Mouse (Mus musculus) forebrain, embryonic 16.5 days (tissue): ENCODE measurements at regions not wholly inside any gene's neighbourhood (a gene's known extent, or its start where the extent isn't known, plus 50 kb on each side); places are given as distances from the start of the nearest gene placed in this dataset.

ENCODE experiments used
- ATAC-seq: fragments of 200-750 bp; cut with Nextera tagmentation; 2 replicates; pipeline ENCODE4 v1.8.0; 2017; ENCODE audit warnings: mild to moderate bottlenecking, moderate library complexity
- H3K27ac ChIP-seq: fragments of 300-500 bp; sonication (generic); 2 replicates; pipeline ENCODE4 v1.5.1; 2014; ENCODE audit warnings: low read length, control low read depth
- H3K27me3 ChIP-seq: fragments of 300-500 bp; sonication (generic); replicated peaks from 2 replicates; pipeline ENCODE4 v1.6.1; 2014; ENCODE audit warnings: low read length; ENCODE audit not compliant: control insufficient read depth, insufficient read depth
- H3K36me3 ChIP-seq: fragments of 300-500 bp; sonication (generic); 2 replicates; pipeline ENCODE4 v1.6.1; 2014; ENCODE audit not compliant: control insufficient read depth, insufficient read depth
- H3K4me1 ChIP-seq: fragments of 300-500 bp; sonication (generic); replicated peaks from 2 replicates; pipeline ENCODE4 v1.6.1; 2014; ENCODE audit warnings: low read length; ENCODE audit not compliant: control insufficient read depth, insufficient read depth
- H3K4me2 ChIP-seq: fragments of 300-500 bp; sonication (generic); 2 replicates; pipeline ENCODE4 v1.6.1; 2014; ENCODE audit warnings: mild to moderate bottlenecking, low read length, control low read depth
- H3K4me3 ChIP-seq: fragments of 300-500 bp; sonication (generic); replicated peaks from 2 replicates; pipeline ENCODE4 v1.5.1; 2014; ENCODE audit warnings: mild to moderate bottlenecking, low read length, control low read depth
- H3K9ac ChIP-seq: fragments of 300-500 bp; sonication (generic); replicated peaks from 2 replicates; pipeline ENCODE4 v1.6.1; 2014; ENCODE audit warnings: low read depth, low read length, control low read depth
- H3K9me3 ChIP-seq: fragments of 300-500 bp; sonication (generic); 2 replicates; pipeline ENCODE4 v1.6.1; 2016; ENCODE audit warnings: low read length; ENCODE audit not compliant: control insufficient read depth
- WGBS: fragments of 180-500 bp; shearing (Covaris S2); extraction: QIAGEN DNeasy Blood & Tissue Kit; methylation state at CpG from one replicate; pipeline ENCODE4 v1.1.7; 2014; 5-methylcytosine and 5-hydroxymethylcytosine counted together

- ATAC-seq: peak; percentile 85
- no peaks in the 10 kb centered on the region for H3K36me3 ChIP-seq
- H3K9ac ChIP-seq: no peak overlapping the region
- WGBS: 56% methylated on average over 4 of the region's 4 CpGs
- no peak overlapping the region for H3K4me3 ChIP-seq
- H3K27ac ChIP-seq: peak overlapping the region; percentile 41
- peaks cover 3% of the 10 kb centered on the region for H3K4me1 ChIP-seq
- H3K27me3 ChIP-seq: no peaks in the 10 kb centered on the region
- H3K9me3 ChIP-seq: no peaks in the 10 kb centered on the region
- no peak overlapping the region for H3K4me2 ChIP-seq
Observed at GRCm38 (mm10) chr1:107899261-107899660, 309.5 kb downstream of the Serpinb8 start.

- 55% methylated on average over 2 of the region's 2 CpGs for WGBS
Observed at GRCm38 (mm10) chr1:107900449-107900848, 310.6 kb downstream of the Serpinb8 start.

DNA sequence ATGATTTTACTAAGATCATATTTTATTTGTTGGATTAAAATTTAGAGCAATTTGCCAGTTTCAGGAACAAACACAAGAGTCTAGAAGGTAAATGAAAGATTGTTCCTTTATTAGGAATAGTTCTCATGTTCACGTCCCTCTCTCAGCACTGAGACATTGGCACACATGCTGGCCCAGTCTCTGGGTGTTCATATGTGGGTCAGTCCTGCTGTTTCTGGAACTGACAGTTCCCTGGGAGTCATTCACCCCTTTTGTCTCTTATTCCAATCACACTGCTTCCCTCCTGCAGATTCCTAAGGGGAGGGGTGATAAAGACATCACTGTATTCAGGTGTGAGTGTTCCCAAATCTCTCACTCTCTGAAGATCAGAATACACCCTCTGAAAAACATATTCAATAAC lies 311.1 kb downstream of the Serpinb8 start:
- Histone ChIP-seq H3K27me3 (no peaks in the 10 kb centered on the region), H3K4me3 (no peak overlapping the region), H3K9ac (no peak overlapping the region), H3K27ac (no peak overlapping the region), H3K9me3 (no peaks in the 10 kb centered on the region), H3K4me2 (no peak overlapping the region), H3K4me1 (peaks cover 3% of the 10 kb centered on the region), H3K36me3 (no peaks in the 10 kb centered on the region)
- 49% methylated on average over 1 of the region's 1 CpGs for WGBS
- no peak for ATAC-seq

More at GRCm38 (mm10) chr1:107900449-107900848, 310.6 kb downstream of the Serpinb8 start:
- Histone ChIP-seq H3K4me1 (peaks cover 3% of the 10 kb centered on the region), H3K27me3 (no peaks in the 10 kb centered on the region), H3K9me3 (no peaks in the 10 kb centered on the region), H3K4me2 (no peak overlapping the region), H3K4me3 (no peak overlapping the region), H3K27ac (no peak overlapping the region), H3K36me3 (no peaks in the 10 kb centered on the region), H3K9ac (no peak overlapping the region)
- no peak for ATAC-seq

- Histone ChIP-seq H3K4me2 (no peak overlapping the region), H3K4me1 (peaks cover 6% of the 10 kb centered on the region), H3K27ac (no peak overlapping the region), H3K9me3 (no peaks in the 10 kb centered on the region), H3K36me3 (no peaks in the 10 kb centered on the region), H3K4me3 (no peak overlapping the region), H3K9ac (no peak overlapping the region), H3K27me3 (no peaks in the 10 kb centered on the region)
- 13% methylated on average over 4 of the region's 4 CpGs for WGBS
- ATAC-seq: peak; percentile 66
Observed at GRCm38 (mm10) chr1:107908236-107909063, 318.6 kb downstream of the Serpinb8 start.

- no peak overlapping the region for H3K4me2 ChIP-seq
- H3K27me3 ChIP-seq: no peaks in the 10 kb centered on the region
- H3K27ac ChIP-seq: no peak overlapping the region
- H3K4me1 ChIP-seq: no peaks in the 10 kb centered on the region; the same call in 1 of the 2 replicates
- WGBS: 54% methylated on average over 7 of the region's 7 CpGs
- H3K9ac ChIP-seq: no peak overlapping the region
- no peak overlapping the region for H3K4me3 ChIP-seq
- H3K9me3 ChIP-seq: no peaks in the 10 kb centered on the region
- H3K36me3 ChIP-seq: no peaks in the 10 kb centered on the region
- peak; percentile 23; the same call in 1 of the 2 replicates for ATAC-seq
Observed at GRCm38 (mm10) chr1:107914671-107915590, 325.1 kb downstream of the Serpinb8 start.

GRCm38 (mm10) chr1:107917037-107917436 lies 327.2 kb downstream of the Serpinb8 start:
- Histone ChIP-seq H3K36me3 (no peaks in the 10 kb centered on the region), H3K9me3 (no peaks in the 10 kb centered on the region), H3K4me3 (no peak overlapping the region), H3K27ac (no peak overlapping the region), H3K27me3 (no peaks in the 10 kb centered on the region), H3K9ac (no peak overlapping the region), H3K4me2 (no peak overlapping the region), H3K4me1 (no peaks in the 10 kb centered on the region; the same call in 1 of the 2 replicates)
- no peak for ATAC-seq
- WGBS: 54% methylated on average over 5 of the region's 5 CpGs

- H3K9me3 ChIP-seq: no peaks in the 10 kb centered on the region
- no peak overlapping the region for H3K27ac ChIP-seq
- no peak for ATAC-seq
- no peaks in the 10 kb centered on the region for H3K4me1 ChIP-seq
- H3K27me3 ChIP-seq: no peaks in the 10 kb centered on the region
- 80% methylated on average over 5 of the region's 5 CpGs for WGBS
- no peak overlapping the region for H3K9ac ChIP-seq
- no peak overlapping the region for H3K4me3 ChIP-seq
- no peaks in the 10 kb centered on the region for H3K36me3 ChIP-seq
- H3K4me2 ChIP-seq: no peak overlapping the region
Observed at GRCm38 (mm10) chr1:107941601-107942270, 351.9 kb downstream of the Serpinb8 start.

DNA sequence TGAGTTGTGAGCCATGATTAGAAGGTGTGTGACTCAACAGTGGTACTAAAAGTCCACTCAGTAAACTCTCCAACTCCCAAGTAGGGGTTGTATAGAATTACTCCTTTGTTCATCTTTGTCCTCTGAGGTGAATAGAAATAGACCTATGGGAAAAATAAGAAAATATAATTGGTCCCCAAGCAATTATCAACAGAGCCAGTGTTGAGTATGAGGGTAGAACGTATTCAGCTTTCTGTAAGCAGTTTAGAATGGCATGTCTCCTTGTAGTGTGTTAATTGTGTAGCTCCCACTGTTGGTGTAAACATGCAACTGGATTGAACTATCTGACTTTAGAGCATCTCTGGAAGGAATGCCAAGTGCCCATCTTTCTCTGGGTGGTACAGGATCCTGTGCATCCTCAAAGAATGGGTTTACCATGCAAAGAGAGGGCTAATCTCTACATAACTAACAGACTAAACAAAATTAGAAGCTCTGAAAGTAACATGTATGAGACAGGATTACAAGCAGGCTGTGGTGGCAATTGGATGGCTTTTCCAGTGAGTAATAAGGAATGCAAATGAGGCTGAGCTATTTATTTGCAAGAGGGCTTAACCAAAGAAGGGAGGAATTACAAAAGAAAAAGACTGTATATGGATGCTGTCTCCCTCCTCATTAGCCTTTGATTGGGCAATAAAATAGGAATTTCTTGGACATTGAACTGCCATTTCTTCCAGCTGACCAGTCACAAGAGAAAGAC lies 356.6 kb downstream of the Serpinb8 start:
- Histone ChIP-seq H3K4me2 (no peak overlapping the region), H3K4me3 (no peak overlapping the region), H3K4me1 (no peaks in the 10 kb centered on the region), H3K36me3 (no peaks in the 10 kb centered on the region), H3K27me3 (no peaks in the 10 kb centered on the region), H3K27ac (no peak overlapping the region), H3K9me3 (no peaks in the 10 kb centered on the region), H3K9ac (no peak overlapping the region)
- no peak for ATAC-seq
- WGBS: 3% methylated on average over 1 of the region's 1 CpGs
